Mouse (Mus musculus): ENCODE data around the gene Ncf2. TPM values are rescaled to one million over a fixed set of nuclear protein-coding genes. Genes with fewer than 3 reads are reported as not detected.

Ncf2 gene
- polyA plus RNA-seq, 1 experiment from 2014 or later, result 3.3 TPM

Other genes with a start within 250 kb of the Ncf2 start
- gene Apobec4, start 49.6 kb upstream of the Ncf2 start, polyA plus RNA-seq (2014; fragmentation: Nextera tagmentation; extraction: Ambion mirVana), result not detected in 2 replicates
- gene Rgl1, start 33.8 kb upstream of the Ncf2 start, polyA plus RNA-seq (2014; fragmentation: Nextera tagmentation; extraction: Ambion mirVana), result 23.2 and 24.0 TPM in 2 replicates
- 284 and 314 TPM in 2 replicates for gene Arpc5, start 33.7 kb upstream of the Ncf2 start, polyA plus RNA-seq (2014; fragmentation: Nextera tagmentation; extraction: Ambion mirVana)
- 42.9 and 45.2 TPM in 2 replicates for gene Smg7, start 102.5 kb downstream of the Ncf2 start, polyA plus RNA-seq (2014; fragmentation: Nextera tagmentation; extraction: Ambion mirVana)
- gene Nmnat2, start 154.8 kb downstream of the Ncf2 start, polyA plus RNA-seq (2014; fragmentation: Nextera tagmentation; extraction: Ambion mirVana), result 15.0 and 20.4 TPM in 2 replicates

Data from midbrain, embryonic 11.5 days (tissue).